Comparison of ENCODE assay signal across 10 mouse cellular contexts in the genomic region with DNA sequence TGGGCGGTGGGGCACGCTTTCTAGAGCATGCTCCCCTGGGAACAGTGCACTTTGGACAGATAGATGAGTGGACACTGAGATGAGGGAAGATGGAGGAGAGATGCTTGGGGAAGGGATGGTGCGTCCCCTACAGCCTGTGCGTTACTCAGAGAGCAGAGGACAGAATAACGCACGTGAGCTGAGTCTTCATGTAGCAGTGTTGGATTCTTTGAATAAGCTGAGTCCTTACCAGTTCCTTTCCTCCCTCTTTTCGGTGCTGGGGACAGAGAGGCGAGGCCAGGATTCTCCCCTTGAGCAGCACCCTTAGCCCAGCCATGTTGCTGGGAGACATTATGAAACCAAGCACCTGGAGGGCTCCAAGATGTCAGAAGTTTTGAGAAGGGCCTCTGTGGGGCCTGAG.
"Had no signal": no experiment of that assay in that cellular context is flagged by ENCODE, and none has a peak within 500 bp of the region (broad histone marks: within the 10 kb centered on the region; RNA-seq: fewer than 3 reads in every experiment).

No protein-coding gene starts in this region.

- H3K27ac ChIP-seq: liver, embryonic 15.5 days; midbrain, embryonic 15.5 days; neural tube, embryonic 12.5 days; stomach, postnatal 0 days had no signal

- ATAC-seq: lung, postnatal 0 days; midbrain, embryonic 15.5 days had no signal

- DNase-seq: kidney, postnatal 10 days; kidney, postnatal 4 days; lung, adult 2 months; lung, postnatal 36 days; thymus, postnatal 14 days had no signal

- H3K4me3 ChIP-seq: liver, embryonic 15.5 days; midbrain, embryonic 15.5 days; neural tube, embryonic 12.5 days had no signal
